Mouse (Mus musculus) stomach, embryonic 14.5 days (tissue): ENCODE measurements around the gene Farsa. TPM values are rescaled to one million over a fixed set of nuclear protein-coding genes. Genes with fewer than 3 reads are reported as not detected.
A peak's percentile ranks its signal among the peaks of the same experiment; 100 is the strongest.

Experiments used
- ATAC-seq: fragments of 200-750 bp; cut with Nextera tagmentation; 2 replicates; pipeline ENCODE4 v1.8.0; 2017; ENCODE audit warnings: low read depth, moderate TSS enrichment; ENCODE audit not compliant: insufficient number of reproducible peaks, insufficient read depth, low FRiP score
- H3K27ac ChIP-seq: fragments of 300-500 bp; sonication (generic); 2 replicates; pipeline ENCODE4 v1.5.1; 2014; ENCODE audit warnings: mild to moderate bottlenecking, low read length, moderate library complexity, mixed read lengths
- H3K27me3 ChIP-seq: fragments of 300-500 bp; sonication (generic); 2 replicates; pipeline ENCODE4 v1.6.1; 2014; ENCODE audit warnings: low read length, control low read depth, mixed read lengths; ENCODE audit not compliant: control insufficient read depth, insufficient read depth
- H3K36me3 ChIP-seq: fragments of 300-500 bp; sonication (generic); 2 replicates; pipeline ENCODE4 v1.6.1; 2014; ENCODE audit warnings: mild to moderate bottlenecking, control low read depth, low read length, moderate library complexity, mixed read lengths; ENCODE audit not compliant: control insufficient read depth, insufficient read depth
- H3K4me1 ChIP-seq: fragments of 300-500 bp; sonication (generic); 2 replicates; pipeline ENCODE4 v1.6.1; 2014; ENCODE audit warnings: low read length, control low read depth, mixed read lengths; ENCODE audit not compliant: control insufficient read depth, insufficient read depth
- H3K4me2 ChIP-seq: fragments of 300-500 bp; sonication (generic); replicated peaks from 2 replicates; pipeline ENCODE4 v1.6.1; 2014; ENCODE audit warnings: low read depth, low read length, control low read depth
- H3K4me3 ChIP-seq: fragments of 300-500 bp; sonication (generic); 2 replicates; pipeline ENCODE4 v1.5.1; 2014; ENCODE audit warnings: low read depth, low read length, control low read depth
- H3K9ac ChIP-seq: fragments of 300-500 bp; sonication (generic); replicated peaks from 2 replicates; pipeline ENCODE4 v1.6.1; 2014; ENCODE audit warnings: low read depth, mild to moderate bottlenecking, control low read depth, low read length, moderate library complexity, mixed read lengths
- H3K9me3 ChIP-seq: fragments of 300-500 bp; sonication (generic); 2 replicates; pipeline ENCODE4 v1.6.1; 2016; ENCODE audit warnings: low read depth, low read length, control low read depth; ENCODE audit not compliant: control insufficient read depth
- WGBS: fragments of 180-500 bp; shearing (Covaris S2); extraction: QIAGEN DNeasy Blood & Tissue Kit; methylation state at CpG from one replicate; pipeline ENCODE4 v1.1.7; 2014; 5-methylcytosine and 5-hydroxymethylcytosine counted together
- polyA plus RNA-seq: library from polyadenylated mRNA; unstranded; fragments of >200 nt; fragmentation: Nextera tagmentation; extraction: Ambion mirVana; gene quantifications from 2 replicates; pipeline ENCODE4 v1.2.1, GENCODE M21; 2014

The Farsa gene
- polyA plus RNA-seq, 1 experiment from 2014 or later = 88.9 TPM

DNA sequence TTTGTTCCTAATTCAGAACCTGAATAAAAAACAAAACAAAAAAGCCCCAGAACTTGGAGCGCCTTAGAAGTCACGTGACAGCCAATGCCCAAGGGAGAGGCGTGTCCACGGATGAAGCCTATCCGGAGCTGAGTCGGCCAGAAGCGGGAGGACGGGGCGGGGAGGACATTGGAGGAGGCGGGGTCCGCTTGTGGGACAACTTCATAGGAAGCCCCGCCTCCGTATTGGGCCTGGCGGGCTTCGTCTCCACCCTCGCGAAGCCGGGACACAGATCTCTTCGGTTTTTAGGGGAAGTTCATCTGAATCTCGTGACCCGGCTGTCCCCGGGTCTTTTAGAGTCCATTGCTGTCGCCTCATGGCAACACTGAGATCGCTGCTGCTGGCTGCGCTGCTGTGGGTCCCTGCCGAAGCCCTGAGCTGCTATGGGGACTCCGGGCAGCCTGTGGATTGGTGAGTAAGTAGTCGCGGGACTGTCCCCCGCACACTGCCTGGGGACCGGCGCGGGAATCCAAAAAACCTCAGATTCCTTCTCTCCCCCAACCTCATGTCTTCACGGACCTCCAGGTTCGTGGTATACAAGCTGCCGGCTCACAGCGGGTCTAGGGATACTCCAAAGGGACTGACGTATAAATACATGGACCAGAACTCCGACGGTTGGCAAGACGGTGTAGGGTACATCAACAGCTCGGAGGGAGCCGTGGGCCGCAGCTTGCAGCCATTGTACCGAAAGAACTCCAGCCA is 51.8 kb downstream of the Farsa start, which contains the start of gene Dnase2a:
Gene Dnase2a (plus strand): TSS at position 140 of the 741 bp plus-strand sequence.
- Histone ChIP-seq H3K27ac (no peak within 1 kb of the TSS), H3K4me3 (peak within 1 kb of the TSS; percentile 43), H3K36me3 (no peaks in the 10 kb centered on the region), H3K9me3 (no peaks in the 10 kb centered on the region), H3K27me3 (peaks cover 20% of the 10 kb centered on the region), H3K4me1 (no peaks in the 10 kb centered on the region; the same call in 1 of the 2 replicates), H3K4me2 (peak within 1 kb of the TSS; percentile 84), H3K9ac (peak within 1 kb of the TSS; percentile 23; the same call in 1 of the 2 replicates)
- ATAC-seq = peak; percentile 90
- 2% methylated on average over 45 of the region's 45 CpGs for WGBS

DNA sequence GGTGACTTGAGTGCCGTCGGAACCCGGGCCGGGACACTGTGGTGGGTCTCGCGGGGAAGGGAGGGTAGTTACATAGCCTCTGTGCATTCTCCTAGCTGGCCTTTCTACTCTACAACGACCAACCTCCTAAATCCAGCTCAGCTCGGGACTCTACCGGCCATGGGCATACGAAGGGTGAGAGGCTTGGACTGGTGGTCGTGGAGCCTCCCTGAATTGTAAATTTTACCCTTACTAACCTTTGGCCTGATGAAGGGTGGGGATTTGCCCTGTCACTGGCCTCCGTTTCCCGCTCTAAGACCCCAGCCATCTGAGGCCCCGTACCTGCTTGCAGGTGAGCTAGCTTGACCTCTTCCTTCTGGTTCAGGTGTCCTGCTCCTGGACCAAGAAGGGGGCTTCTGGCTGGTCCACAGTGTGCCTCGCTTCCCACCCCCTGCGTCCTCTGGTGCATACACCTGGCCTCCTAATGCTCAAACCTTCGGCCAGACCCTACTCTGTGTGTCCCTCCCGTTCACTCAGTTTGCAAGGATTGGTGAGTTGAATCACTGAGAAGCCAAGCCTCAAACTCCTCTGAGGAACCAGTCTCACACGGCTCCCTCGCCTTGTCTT is 52.5 kb downstream of the Farsa start:
- Histone ChIP-seq H3K4me3 (peak overlapping the region; percentile 43), H3K27me3 (peaks cover 20% of the 10 kb centered on the region), H3K9ac (0 out of 2 replicates have a peak overlapping the region, but pooled peaks have one; percentile 23), H3K9me3 (no peaks in the 10 kb centered on the region), H3K27ac (no peak overlapping the region), H3K36me3 (no peaks in the 10 kb centered on the region), H3K4me2 (peak overlapping the region; percentile 84), H3K4me1 (no peaks in the 10 kb centered on the region; the same call in 1 of the 2 replicates)
- 47% methylated on average over 20 of the region's 20 CpGs for WGBS
- 0 out of 2 replicates have a peak, but pooled peaks have one; percentile 5 for ATAC-seq

DNA sequence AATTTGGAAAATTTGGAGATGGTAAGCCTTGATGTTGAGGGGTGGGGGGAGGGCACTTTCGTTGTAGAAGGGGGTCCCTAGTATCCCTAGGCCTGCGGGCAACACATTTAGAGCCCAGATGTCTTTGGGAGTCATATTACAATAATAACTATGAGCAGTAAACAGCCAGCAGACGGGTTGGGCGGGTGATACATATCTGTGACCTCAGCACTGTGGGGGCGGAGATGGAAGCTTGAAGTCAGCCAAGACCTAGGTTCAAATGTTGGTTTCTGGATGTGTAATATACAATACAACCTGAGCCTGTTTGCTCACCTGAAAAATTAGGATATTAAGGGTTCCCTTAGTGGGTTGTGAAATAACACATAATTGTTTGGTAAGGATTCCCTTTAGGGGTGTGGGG is 53.2 kb downstream of the Farsa start:
- H3K36me3 ChIP-seq = no peaks in the 10 kb centered on the region
- no peaks in the 10 kb centered on the region; the same call in 1 of the 2 replicates for H3K4me1 ChIP-seq
- 75% methylated on average over 5 of the region's 5 CpGs for WGBS
- peaks cover 20% of the 10 kb centered on the region for H3K27me3 ChIP-seq
- H3K27ac ChIP-seq = no peak overlapping the region
- H3K4me3 ChIP-seq = no peak overlapping the region
- no peak for ATAC-seq
- no peak overlapping the region for H3K4me2 ChIP-seq
- no peak overlapping the region for H3K9ac ChIP-seq
- no peaks in the 10 kb centered on the region for H3K9me3 ChIP-seq

DNA sequence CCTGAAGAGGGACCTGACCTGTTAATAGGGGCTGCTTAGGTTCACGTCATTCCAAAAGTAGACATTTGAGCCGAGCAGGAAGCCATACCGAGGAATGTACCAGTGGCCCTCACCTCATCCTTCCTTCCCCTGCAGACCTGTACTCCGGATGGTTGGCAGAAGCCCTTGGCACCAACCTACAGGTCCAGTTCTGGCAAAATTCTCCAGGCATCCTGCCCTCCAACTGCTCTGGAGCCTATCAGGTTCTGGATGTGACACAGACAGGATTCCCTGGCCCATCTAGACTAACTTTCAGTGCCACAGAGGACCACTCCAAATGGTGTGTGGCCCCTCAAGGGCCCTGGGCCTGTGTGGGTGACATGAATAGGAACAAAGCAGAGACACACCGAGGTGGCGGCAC is 53.8 kb downstream of the Farsa start:
- no peak overlapping the region for H3K27ac ChIP-seq
- H3K4me3 ChIP-seq = no peak overlapping the region
- no peaks in the 10 kb centered on the region for H3K36me3 ChIP-seq
- H3K27me3 ChIP-seq = peaks cover 20% of the 10 kb centered on the region
- ATAC-seq = no peak
- no peak overlapping the region for H3K9ac ChIP-seq
- 90% methylated on average over 6 of the region's 6 CpGs for WGBS
- no peak overlapping the region for H3K4me2 ChIP-seq
- no peaks in the 10 kb centered on the region for H3K9me3 ChIP-seq
- H3K4me1 ChIP-seq = no peaks in the 10 kb centered on the region; the same call in 1 of the 2 replicates

DNA sequence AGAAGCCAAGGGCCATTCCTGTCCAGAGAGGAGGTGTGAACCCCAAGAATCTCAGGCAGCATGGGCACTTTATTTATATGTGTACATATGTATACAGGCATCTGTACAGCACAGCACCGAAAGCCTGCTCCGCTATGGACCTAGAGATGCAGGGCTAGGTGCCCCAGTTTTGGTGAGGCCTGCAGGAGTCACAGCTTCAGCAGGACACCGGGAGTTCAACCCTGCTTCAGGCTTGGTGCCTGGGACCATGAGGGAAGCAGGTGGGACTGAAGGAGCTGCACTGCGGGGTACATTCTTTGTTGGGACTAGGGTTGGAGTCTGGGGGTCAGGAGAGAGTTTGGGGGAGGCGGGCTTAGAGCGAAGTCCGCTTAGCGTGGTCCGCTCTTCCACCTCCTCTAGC is 55.1 kb downstream of the Farsa start:
- Histone ChIP-seq H3K4me1 (no peaks in the 10 kb centered on the region; the same call in 1 of the 2 replicates), H3K27me3 (peaks cover 24% of the 10 kb centered on the region), H3K4me2 (no peak overlapping the region), H3K9ac (no peak overlapping the region), H3K9me3 (no peaks in the 10 kb centered on the region), H3K27ac (no peak overlapping the region), H3K4me3 (no peak overlapping the region), H3K36me3 (no peaks in the 10 kb centered on the region)
- no peak for ATAC-seq
- 86% methylated on average over 9 of the region's 9 CpGs for WGBS

DNA sequence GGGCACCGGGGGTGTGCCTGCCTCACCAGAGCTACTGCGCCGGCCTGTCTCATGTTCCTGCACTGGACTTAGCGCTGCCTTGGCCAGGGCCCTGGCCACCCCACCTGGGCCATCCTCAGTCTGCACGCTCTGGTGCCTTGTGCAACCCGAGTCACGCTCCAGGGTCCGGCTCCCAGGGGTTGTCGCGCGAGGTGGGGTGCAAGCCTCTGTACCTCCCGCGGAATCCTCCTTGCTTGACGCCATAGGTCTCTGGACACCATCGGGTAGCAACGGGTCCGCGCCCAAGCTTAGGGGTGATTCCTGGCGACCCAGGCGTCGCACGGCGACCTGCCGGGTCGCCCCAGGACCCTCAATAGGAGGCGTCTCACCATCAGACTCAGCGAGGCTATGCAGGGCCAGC is 55.6 kb downstream of the Farsa start:
- H3K4me3 ChIP-seq = peak overlapping the region; percentile 39
- H3K27ac ChIP-seq = no peak overlapping the region
- WGBS = 22% methylated on average over 27 of the region's 27 CpGs
- ATAC-seq = no peak
- no peaks in the 10 kb centered on the region; the same call in 1 of the 2 replicates for H3K4me1 ChIP-seq
- H3K9me3 ChIP-seq = no peaks in the 10 kb centered on the region
- peak overlapping the region; percentile 75 for H3K4me2 ChIP-seq
- no peaks in the 10 kb centered on the region for H3K36me3 ChIP-seq
- H3K27me3 ChIP-seq = peaks cover 24% of the 10 kb centered on the region
- no peak overlapping the region for H3K9ac ChIP-seq

DNA sequence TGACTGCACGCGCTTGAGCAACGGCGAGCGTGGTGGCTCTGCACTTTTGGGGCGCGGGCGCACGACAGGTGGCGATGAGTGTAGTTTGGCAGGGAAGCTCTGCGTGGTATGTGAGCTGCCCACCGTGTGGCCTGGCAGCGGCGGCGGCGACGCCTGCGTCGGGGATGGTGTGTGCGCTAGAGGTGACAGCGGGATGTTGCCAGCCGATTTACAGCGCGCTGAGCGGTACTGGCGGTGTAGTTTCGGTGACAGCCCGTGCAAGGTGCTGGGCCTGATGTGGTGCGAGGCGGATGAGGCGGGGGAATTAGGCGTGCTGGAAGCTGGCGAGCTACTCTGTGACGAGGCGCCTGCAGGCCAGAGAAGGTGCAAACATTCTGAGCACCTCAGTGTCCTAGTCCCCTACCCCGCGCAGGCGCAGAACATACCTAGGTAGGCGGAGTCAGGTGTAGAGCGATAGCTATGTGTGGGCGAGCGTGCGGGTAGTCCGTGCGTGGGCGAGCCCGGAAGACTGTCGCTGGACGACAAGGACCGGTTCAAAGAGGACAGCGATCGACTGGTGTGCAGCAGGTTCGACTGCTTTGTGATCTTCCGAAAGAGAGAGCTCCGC is 56.2 kb downstream of the Farsa start:
- Histone ChIP-seq H3K9ac (peak overlapping the region; percentile 25; the same call in 1 of the 2 replicates), H3K36me3 (no peaks in the 10 kb centered on the region), H3K27ac (no peak overlapping the region), H3K4me1 (no peaks in the 10 kb centered on the region; the same call in 1 of the 2 replicates), H3K4me3 (peak overlapping the region; percentile 39), H3K27me3 (peaks cover 24% of the 10 kb centered on the region), H3K4me2 (peak overlapping the region; percentile 75), H3K9me3 (no peaks in the 10 kb centered on the region)
- WGBS = under 1% methylated on average over 55 of the region's 55 CpGs
- ATAC-seq = peak; percentile 70

DNA sequence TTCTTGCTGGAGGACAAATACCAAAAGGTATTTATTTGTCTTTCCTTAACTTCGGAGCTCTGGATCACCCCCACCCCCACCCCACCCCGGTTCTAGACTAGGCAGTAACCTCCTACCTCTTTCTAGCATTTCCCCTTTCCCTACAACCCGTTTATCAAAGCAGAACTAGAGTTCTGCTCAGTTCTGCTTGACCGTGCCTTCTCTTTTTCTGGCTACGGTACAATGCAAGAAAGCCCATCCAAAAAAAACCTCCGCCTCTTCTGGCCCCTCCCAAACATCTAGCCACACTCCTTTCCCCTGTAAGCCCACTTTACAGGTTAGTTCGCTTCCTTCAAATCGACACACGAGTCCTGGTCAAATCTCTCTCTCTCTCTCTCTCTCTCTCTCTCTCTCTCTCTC is 56.7 kb downstream of the Farsa start:
- H3K4me3 ChIP-seq = peak overlapping the region; percentile 39
- no peaks in the 10 kb centered on the region; the same call in 1 of the 2 replicates for H3K4me1 ChIP-seq
- peak overlapping the region; percentile 75 for H3K4me2 ChIP-seq
- WGBS = 11% methylated on average over 9 of the region's 9 CpGs
- no peaks in the 10 kb centered on the region for H3K9me3 ChIP-seq
- H3K9ac ChIP-seq = peak overlapping the region; percentile 25; the same call in 1 of the 2 replicates
- H3K27me3 ChIP-seq = peaks cover 24% of the 10 kb centered on the region
- no peak for ATAC-seq
- no peaks in the 10 kb centered on the region for H3K36me3 ChIP-seq
- H3K27ac ChIP-seq = no peak overlapping the region
